Mouse (Mus musculus) T-helper 2 cell (primary cell): ENCODE results near the gene 9530068E07Rik.

ENCODE experiments used
- in situ Hi-C: fragments of 300-600 bp; cut with MboI, MseI; formaldehyde crosslinking; loops from one replicate; pipeline ENCODE4 v1.15.1; 2025; ENCODE audit warnings: high pct_unique_total_duplicates

Gene 9530068E07Rik

DNA sequence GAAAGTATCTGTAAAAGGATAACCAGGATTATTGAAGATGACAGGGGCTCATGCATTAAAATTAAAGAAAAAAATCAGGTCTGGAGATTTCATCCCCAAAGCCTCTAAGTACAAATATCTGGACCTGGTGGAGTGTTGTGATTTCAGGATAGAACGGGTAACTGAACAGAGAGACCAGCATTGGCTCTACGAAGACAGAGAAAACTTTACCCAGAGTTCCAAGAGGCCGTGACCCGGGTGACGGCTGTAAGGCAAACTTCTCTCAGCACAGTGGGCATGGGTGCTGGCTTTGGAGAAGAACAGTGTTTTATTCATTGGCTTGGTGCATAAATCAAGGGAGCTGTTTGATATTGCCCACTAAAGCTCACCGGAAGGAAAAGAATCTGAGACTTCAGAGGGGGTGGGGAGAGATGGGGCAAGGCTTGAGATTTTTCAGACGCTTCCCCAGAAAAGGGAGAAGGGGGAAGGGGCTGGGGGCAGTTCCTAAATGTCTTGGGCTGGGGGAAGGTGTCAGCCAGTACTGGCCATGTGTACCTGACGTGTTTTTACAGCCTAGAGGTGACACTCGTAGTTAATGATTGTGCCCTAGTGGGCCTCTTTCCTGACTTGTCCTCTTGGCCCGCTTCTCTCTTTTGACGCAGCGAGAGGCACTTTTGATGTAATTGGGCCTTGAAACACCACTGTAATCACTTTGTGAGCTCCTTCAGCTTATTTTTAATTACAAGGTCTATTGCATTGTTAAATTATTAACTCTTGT lies 24.2 kb downstream of the 9530068E07Rik start:
- in situ Hi-C loops: no loop called here

DNA sequence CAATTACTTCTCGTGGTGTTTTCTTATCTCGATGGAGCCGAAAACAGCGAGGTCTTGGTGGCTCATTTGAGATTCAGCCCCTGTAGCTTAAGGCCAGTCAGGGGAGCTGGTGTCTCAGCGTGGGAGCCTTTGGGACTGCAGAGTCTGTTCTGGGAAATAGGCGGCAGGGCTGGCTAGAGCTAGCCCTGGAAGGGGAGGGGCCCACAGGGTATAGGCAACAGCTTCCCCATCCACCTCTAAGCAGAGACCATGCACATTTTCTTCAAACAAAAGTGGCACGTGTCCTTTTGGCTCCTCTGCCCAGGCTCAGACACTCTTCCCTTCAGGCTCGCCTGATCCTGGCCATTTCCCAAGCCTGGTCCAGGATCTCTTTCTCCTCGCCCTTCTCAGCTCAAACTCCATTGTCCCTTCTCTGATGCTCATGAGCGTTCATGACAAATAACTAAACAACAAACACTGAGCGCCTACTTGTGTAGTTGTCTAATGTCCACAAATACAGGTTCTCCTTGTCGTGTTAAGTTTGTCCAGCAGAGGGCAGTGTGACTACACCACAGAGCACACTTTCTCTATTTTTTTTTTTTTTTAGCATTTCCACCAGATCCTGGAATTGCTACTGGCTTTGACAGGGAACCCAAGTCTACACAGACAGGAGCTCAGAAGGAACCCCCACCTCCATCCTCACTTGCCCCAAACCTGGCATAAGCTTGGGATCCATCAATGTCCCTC lies 25.0 kb downstream of the 9530068E07Rik start:
- in situ Hi-C loops: no loop called here

DNA sequence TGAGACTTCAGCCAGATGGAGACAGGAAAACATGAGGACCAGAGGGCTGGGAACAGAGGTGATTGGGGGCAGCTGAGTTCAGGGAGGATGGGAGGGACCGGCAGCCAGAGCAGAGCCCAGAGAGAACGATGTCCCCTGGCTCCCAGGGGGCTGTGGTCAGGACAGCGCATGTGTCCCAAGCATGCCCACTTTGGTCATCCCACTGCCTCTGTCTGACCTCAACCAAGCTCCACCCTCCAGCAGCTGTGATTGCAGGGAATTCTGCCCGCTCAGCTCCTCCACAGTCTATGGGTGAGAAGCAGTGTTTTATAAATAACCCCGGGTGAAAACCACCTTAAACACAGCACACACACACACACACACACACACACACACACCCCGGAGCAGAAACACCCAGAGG lies 33.2 kb downstream of the 9530068E07Rik start:
- in situ Hi-C loops: no loop called here

DNA sequence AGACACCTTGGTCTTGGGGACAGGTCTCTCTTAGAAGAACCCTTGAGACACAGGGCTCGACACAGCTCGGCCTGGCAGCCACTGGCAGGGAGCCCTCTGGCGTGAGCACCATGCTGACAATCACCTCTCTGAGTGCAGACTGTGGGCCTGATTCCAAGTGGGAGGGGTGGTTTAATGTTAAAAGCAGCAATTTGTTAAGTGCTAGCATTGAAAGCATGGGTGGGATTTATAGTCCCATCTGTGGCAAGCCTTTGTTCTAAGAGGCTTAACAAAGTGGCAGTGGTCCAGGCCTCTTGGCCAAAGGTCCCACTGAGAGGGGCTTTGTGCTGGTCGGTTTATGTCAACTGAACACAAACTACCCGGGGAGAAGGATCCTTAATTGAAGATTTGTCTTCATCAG lies 35.4 kb downstream of the 9530068E07Rik start:
- in situ Hi-C loops: loop anchor here (10.0 kb wide), 1 partner anchor 183 kb away; no protein-coding TSS in a partner anchor

DNA sequence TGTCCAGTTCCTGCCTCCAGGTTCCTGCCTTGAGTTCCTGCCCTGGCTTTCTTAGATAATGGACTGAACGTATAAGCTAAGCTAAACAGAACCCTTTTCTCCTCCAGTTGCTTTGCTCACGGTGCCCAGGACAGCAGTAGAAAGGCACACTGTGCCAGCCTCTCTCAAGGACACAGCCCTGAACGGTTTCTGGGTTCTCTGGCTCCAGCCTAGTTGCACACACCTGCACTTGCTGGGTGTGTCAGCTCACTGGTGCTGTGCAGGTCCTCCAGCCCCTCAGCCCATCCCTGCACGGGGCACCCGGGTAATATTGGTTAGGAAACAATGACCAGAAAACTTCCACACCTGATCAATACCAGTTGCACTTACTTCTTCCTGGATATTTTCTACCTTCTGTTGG lies 35.9 kb downstream of the 9530068E07Rik start:
- in situ Hi-C loops: loop anchor here (10.0 kb wide), 1 partner anchor 183 kb away; no protein-coding TSS in a partner anchor

DNA sequence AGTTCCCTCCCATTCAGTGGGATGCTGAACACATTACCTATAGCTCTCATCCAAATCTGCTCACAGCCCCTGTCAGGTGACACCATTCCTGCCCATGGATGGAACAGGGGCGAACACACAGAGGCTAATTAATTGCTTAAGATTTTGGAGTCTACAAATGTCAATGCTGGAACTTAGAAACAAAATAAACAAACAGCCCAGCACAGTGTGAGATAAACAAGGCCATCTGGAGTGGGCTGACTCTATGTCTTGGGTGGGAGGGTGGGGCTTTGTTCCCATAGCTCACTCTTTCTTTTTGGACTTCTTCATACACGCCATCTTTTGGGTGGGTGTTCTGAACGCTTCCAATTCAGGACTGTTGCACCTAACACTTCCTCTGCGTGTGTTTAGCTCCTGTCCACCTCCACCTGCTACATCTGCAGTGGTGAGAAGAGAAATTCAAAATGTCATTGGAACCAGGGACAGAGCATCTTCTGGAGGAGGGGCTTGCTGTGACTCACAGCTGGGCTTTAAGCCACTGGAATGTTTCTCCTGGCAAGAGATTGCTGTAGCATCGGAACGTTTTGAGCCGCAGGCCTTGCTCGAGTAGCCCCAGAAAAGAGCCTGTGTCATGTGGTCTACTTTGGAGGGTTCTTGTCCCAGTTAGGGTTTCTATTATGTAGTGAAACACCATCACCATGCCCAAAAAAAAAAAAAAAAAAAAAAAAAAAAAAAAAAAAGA lies 37.0 kb downstream of the 9530068E07Rik start:
- in situ Hi-C loops: loop anchor here (10.0 kb wide), 1 partner anchor 182 kb away; no protein-coding TSS in a partner anchor

DNA sequence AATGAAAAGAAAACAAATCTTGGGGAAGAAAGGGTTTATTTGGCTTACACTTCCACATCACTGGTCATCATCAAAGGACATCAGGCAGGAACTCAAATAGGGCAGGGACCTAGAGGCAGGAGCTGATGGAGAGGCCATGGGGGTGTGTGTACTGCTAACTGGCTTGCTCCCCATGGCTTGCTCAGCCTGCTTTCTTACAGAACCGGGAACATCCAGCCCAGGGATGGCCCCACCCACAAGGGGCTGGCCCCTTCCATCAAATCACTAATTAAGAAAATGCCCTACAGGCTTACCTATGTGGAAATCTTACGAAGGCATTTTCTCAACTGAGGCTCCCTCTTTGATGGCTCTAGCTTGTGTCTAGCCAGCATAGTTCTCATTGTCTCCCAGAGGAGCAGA lies 37.6 kb downstream of the 9530068E07Rik start:
- in situ Hi-C loops: loop anchor here (10.0 kb wide), 1 partner anchor 181 kb away; no protein-coding TSS in a partner anchor

DNA sequence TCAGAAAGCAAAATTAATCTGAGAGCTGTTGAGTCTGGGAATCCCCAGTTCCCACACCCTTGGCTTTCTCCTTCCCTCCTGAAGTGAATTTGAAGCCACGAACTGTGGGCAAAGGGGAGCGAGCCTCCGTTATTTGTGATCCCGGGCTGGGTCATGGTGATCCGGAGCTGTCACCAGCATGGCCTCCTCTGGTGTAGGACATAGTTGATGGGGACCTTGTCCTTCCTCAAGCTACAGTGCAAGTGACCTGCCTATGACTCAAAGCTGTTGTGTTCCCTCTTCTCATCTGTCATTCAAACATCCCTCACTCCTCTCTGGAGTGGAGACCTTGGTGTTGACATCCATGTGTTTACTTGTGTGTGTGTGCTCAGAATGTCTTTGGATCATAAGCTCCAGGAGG lies 39.2 kb downstream of the 9530068E07Rik start:
- in situ Hi-C loops: loop anchor here (5.0 to 10.0 kb wide), 2 partner anchors 179 to 592 kb away; no protein-coding TSS in a partner anchor

DNA sequence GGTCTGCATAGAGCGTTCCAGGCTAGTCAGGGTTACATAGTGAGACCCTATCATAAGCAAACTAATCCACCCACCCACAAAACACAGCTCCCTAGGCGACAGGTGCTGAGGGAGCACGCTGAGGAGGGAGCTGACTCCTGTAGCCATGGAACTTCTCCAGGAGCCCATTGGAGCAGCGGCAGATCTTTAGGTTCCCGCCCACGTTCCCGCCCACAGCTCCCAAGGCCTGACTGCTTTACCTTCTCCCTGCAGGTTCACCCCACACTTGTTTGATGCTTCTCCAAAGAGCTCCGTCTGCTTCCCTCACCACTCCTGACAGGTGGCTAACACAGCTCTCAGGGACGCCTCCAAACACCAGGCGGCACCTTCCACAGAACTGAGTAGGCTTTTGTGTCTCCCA lies 40.9 kb downstream of the 9530068E07Rik start:
- in situ Hi-C loops: loop anchor here (5.0 to 10.0 kb wide), 2 partner anchors 178 to 590 kb away; no protein-coding TSS in a partner anchor

DNA sequence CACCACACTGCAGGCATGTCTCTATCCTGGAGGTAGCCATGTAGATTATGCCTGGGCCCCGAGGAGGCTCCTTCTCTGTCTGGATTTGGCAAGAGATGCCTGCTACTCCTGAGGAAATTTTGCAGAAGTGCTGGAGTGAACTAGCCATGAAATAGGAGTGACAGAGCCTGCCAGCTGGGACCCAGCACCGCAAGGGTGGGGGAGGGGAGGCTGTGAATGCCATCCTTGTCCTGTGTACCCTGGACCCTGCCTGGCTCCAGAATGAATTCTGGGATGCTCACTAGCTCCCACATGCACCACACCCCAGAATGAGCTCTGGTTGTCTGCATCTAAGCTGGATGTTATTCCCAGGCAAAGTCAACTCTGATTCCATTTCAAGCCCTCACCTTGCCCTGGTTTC lies 44.9 kb downstream of the 9530068E07Rik start:
- in situ Hi-C loops: no loop called here

DNA sequence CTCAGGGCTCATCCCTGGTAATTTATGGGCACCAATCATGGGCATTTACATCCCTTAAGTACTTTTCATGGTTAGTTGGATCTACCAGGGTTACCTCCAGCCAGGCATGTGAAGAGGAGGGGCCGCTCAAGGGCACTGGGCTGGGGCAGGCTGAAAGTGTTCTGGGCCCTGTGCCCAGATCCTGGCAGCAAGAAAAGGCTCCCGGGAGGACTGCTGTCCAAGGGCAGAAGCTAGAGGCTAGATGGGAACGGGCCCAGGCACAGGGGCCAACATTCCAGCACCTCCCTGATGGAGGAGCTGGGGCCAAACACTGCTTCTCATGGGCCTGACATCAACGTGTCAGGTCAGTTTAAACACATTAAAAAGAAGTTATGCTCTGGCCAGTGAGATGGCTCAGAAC lies 51.0 kb downstream of the 9530068E07Rik start:
- in situ Hi-C loops: no loop called here

DNA sequence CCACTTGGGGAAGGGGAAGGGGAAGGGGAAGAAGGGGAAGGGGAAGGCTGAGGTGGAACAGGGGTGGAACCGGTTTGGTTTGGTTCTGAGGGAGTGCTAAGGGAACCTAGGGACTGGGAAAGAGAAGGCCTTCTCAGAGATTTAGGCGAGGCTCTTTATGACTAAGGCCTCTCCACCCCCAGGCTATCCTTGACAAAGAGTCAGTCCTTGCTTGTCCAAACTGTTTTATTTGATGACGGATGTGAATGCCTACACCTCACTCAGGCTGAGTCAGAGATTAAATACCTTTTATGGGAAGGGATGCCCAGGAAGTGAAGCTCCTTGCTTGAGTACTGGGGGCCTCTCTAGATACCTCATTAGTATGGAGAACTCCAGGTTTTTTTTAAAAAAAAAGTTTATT lies 52.8 kb downstream of the 9530068E07Rik start:
- in situ Hi-C loops: no loop called here

DNA sequence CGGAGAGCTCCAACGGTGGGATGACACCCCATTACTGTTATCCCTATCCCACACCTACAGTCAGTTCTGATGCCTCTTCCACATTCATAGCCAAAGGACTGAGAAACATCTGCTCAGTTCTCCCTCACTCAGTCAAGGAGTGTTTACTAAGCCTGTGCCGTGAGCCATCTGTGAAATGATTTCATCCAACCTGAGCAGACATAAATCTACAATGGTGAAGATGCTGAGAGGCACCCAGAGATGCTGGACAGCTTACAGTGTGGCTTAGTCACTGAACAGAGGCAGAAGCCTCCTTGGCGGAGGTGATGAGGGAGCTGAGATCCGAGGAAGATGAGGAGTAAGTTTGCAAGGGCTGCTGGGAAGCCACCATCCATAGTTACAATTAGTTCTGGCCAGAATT lies 62.1 kb downstream of the 9530068E07Rik start:
- in situ Hi-C loops: no loop called here
